Mouse (Mus musculus) right cerebral cortex, adult 2 months (tissue): ENCODE data around the gene Lonrf3.

Experiments used
- DNase-seq, 2 experiments: peaks; one replicate each; pipeline ENCODE4 v3.0.0; 2021 to 2022; ENCODE audit warnings: low spot score in 2 of 2

The Lonrf3 gene

DNA sequence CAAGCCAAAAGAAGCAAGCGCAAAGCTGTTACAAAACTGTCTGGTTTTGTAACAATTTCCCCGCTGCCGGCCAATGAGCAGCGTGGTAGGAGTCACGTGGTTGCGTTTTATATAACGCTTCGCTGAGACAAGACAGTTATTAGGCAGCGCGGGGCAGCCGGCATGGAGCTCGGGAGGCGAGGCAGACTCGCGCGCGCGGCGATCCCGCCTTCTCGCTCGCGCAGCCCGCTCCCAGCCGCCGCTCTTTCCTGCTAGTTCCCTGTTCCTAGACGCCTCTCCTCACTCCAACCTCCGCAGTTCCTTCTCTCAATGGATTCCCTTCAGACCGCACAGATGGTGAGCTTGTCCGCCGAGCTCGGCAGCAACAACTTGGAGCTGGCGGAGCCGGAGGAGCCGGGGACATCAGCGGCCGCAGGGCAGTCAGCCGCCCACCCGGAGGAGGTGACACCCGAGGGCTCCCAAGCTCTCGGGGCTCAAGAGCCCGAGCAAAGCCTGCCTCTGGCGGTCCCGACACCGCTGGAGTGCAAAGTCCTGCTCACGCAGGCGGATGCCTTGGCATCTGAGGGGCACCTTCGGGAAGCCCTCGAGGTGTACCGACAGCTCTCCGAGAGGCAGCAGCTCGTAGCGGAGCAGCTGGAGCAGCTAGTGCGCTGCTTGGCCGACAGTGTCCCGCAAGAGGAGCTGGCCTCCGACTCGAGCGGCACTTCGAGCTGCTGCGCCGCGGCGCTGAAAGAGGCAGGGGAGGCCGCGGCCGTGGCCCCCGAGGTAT, at the start of gene Lonrf3:
Gene Lonrf3 (plus strand): TSS at position 83 of the 769 bp plus-strand sequence.
- peak; percentile 72 for DNase-seq

DNA sequence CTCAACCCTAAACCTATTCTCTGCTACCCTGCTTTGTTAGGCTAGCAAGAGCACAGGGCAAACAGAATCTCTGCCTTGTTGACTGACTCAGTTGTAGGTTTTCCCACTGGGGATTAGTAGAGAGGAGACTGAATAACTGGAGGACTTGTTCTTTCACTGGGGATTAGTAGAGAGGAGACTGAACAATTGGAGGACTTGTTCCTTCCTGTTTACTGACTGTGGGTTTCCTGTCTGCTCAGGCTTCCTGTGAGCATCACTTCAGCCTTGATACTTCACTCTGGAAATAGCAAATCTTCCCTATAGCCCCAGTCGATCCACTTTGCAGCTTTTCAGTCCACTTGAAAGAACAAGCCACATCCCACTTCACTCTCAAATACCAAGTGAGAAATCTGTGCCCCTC, 49.4 kb upstream of the Lonrf3 start:
- no peak for DNase-seq

DNA sequence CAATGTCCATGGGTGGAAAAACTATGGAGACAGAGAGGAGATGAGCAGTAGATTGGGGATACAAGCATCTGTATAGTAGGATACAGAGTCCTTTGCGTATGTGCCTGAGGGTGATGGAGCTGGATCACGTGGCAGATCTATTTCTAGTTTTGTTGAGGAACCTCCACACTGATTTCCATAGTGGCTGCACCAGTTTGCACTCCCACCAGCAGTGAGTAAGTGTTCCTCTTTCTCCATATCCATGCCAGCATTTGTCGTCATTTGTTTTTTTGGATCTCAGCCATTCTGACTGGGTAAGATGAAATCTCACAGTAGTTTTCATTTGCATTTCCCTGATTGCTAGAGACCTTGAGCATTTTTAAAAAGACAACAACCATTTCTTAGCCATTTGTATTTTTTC, 16.7 kb upstream of the Lonrf3 start:
- peak; percentile 39 to 44 for DNase-seq

DNA sequence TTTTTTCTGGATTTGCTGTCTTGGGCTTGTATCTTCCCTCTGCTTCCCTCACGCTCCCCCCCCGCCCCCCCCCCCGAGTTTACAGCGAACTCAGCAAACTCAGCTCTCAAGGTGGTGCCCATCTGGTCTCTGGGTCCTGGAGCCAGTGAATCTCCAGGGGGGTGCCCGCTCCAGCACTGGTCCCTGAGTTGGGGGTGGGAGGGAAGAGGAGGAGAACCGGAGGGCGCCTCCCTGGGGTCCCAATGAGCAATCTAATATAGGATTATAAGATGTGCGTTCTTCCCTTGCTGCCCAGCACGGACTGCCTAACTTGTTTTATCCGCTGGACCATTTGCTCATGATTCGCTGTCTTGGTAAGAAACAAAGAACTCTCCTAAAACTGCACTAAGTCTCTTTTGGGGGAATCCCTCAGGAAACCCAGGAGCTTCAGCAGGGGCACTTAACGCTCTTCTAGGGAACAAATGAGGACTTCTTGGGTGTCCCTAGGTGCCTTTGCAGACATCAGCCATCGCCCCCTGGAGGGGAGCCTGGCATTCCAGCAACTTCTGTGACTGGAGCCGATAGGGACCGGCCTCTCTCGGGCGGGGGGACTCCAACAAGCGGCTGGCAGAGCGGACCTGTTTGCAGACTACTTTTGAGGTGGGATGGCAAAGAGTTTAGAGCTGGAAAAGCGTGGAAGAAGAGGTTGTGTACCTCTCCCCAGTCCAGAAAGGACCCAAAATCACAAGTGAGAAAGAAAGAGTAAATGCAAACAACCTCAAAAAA, 480 bp upstream of the Lonrf3 start:
- DNase-seq: peak in 1 of 2 experiments; percentile 25

DNA sequence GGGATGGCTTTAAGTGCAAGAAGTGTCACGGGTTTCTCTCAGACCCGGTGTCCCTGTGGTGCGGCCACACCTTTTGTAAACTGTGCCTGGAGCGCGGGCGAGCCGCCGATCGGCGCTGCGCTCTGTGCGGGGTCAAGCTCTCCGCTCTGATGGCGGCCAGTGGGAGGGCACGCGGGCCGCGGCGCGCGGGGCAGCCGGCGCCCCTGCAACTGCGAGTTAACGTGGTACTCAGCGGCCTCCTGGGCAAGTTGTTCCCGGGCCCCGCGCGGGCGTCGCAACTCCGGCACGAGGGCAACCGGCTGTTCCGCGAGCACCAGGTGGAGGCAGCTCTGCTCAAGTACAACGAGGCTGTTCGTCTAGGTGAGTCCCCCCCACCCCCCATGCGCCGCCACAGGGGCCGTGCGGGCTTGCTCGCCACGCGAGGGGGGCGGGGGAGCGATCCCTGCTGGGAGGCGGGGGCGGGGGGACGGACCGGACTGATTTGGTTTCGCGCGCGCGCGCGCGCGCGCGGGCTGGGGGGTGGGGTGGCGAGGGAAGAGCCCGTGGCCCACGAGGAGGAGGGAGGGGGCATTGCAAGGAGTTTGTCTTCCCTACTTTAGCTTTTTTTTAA, 992 bp downstream of the Lonrf3 start:
- no peak for DNase-seq

DNA sequence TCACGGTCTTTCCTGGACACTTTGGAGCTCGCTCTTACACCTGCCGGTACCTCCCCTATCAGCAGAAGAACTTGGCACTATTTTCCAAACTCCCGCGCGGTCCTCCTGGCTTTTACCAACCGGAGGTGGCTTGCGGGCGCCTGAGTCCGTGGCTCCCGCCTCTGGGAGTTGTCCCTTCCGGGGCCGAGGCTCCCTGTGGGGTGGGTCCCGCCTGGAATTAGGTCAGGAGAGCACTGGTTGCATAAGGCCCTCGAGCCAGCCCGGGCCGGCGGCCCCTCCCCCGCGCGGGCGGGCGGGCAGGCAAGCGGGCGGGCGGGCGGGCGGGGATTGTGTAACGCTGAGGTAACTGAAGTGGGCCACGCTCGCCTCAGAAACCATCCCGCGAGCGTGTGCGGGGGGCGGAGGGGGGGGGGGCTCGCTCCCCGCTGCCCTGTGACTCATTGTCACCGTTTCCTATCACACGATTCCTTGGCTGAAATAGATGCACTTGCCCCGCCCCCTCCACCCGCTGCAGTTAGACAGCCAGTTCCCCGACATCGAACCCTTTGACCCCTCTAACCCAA, 1.8 kb downstream of the Lonrf3 start:
- DNase-seq: peak; percentile 15 to 18

DNA sequence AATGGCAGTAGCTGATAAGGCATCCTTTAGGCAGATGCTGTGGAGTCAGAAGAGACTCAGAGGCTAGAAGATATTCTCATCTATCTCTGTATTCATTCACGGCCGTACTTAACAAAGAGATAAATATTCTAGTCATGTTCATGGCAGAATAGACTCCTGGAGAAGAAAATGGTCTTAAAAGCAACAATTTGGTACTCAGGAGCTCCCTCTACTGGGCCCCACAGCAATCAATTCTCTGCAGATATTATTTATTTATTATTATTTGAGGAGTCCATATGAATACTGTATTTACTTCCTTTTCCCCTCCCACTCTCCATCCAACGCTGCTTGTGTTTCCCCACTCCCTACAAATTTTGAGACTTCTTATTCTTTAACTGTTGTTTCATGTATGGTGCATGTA, 24.3 kb downstream of the Lonrf3 start:
- DNase-seq: peak; percentile 10 to 12

DNA sequence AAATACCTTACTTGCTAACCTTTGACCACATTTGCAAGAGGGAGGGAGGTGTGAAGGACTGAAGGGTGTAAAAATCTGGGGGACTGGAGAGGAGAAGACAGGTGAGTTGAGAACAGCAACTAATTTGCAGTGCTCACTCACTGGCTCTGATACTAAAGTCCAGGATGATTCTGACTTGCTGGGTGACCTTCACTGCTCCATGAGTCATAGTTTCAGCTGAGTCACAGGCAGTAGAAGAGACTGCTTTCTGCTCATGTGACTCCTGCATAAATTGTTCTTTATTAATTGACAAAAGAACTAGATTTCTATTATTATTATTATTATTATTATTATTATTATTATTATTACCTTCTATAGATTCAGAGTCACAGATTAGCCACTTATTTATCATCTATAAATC, 57.2 kb downstream of the Lonrf3 start:
- DNase-seq: no peak

DNA sequence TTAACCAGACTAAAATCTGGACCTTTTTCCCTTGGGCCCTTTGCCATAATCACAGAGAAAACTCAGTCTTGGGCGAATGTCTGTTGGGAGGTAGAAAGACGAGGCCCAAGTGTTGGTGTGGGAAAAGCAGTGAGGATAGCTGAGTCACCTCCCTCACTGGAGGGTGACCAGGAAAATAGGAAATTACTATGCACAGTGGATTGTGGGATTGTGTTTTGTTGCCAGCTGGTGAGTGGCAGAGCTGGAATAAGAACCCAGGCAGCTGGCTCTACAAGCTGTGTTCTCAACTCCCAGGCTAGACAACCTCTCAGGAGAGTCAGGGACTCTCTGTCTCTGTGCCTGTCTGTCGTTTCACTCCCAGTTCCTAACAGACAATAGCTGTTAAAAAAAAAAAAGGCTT, 61.8 kb downstream of the Lonrf3 start:
- peak; percentile 35 to 65 for DNase-seq

DNA sequence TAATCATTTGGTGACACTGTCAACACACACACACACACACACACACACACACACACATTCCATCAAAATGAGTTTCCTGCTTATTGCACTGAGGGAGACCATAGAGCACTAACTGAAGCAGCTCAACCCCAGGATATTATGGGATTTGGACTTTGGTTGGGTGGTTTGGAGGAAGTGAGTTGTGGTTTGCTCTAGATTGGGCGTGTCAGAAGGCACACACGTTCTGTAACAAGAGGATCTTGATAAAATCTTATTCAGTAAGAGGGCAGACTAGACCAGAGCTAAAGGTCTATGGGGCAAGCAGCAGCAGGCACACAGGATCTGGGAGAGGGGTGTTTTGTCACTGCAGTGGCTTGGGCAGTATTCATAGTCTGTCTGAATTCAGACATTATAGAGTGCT, 62.4 kb downstream of the Lonrf3 start:
- no peak for DNase-seq

DNA sequence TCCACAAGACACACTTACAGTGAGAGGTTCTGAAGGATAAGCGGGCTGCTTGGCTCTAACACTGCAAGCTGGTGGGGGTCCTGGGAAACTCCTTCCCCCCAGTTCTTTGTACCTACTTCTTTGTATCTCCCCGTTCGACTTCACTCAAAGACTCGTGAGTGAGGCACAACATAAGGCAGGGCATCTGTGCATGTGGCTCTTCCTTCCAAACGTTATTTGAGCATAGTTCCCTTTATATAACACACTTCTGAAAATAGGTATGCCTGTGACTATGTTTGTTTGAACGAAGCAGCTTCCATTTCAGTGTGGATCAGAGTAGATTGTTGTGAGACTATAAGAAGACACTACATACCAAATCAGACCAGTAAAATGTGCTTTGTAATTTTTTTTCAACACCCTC, 64.5 kb downstream of the Lonrf3 start:
- DNase-seq: peak; percentile 10 to 21

DNA sequence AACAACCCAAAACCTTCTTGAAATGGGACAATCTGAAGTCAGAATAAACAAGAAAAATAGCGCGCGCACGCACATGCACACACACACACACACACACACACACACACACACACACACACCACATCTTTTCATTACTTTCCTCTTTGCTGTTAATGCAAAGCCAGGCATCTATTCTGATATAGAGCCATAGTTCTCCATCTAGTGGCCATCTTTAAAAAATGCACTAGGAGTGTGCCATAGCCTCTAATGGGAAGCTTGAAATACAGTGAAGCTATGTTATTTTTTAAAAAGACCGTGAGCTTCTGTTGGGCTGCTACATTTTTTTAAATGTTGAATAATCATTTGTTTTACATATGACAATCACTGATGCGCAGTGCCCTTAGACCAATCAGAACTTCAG, 65.1 kb downstream of the Lonrf3 start:
- DNase-seq: no peak

DNA sequence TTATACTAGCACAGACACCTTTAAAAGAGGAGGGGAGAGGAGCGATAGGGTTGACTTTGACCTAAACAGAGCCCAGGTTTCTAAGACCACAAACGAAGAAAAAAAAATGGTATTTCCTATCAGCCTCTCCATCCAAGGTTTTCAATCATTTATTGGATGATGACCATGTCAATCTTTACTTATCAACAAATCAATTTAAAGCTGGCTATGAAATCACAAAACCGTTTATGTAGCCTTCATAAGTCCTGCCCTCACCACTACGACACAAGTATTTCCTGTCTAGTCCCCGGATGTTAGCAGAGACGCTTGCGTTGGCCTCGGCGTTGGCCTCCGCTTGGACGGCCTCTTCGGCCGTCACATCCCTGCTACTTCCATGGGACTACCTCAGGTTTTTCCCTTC, 72.8 kb downstream of the Lonrf3 start, which contains the start of gene Gm6268:
Gene Gm6268 (plus strand): TSS at position 301 of the 400 bp plus-strand sequence.
- no peak for DNase-seq

DNA sequence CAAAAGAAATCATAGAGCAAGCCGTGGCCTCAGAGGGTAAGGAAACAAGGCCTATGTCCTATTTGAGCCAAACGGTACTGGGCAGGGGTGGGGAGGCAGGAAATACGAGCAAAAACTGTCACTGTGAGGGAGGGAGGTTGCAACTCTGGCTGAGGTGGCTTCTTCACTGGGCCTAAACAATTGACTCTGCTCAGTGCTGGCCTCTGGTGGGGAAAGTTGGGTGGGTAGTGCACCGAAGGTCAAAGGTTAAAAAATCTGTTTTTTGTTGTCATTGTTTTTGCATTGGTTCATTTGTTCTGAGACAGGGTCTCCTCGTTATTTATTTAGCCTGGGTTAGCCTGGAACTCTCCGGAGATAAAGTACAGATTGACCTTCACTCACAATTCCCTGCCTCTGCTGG, 74.2 kb downstream of the Lonrf3 start:
- DNase-seq: no peak
